Mouse (Mus musculus) urinary bladder, postnatal 0 days (tissue): Measurements from ENCODE around the gene Gm11238. TPM values are rescaled to one million over a fixed set of nuclear protein-coding genes. Genes with fewer than 3 reads are reported as not detected.

Source experiments
- polyA plus RNA-seq: library from polyadenylated mRNA; unstranded; fragments of >200 nt; fragmentation: Nextera tagmentation; extraction: Ambion mirVana; gene quantifications from 2 replicates; pipeline ENCODE4 v1.2.1, GENCODE M21; 2015

Gm11238 gene
- not detected in 2 replicates for polyA plus RNA-seq

DNA sequence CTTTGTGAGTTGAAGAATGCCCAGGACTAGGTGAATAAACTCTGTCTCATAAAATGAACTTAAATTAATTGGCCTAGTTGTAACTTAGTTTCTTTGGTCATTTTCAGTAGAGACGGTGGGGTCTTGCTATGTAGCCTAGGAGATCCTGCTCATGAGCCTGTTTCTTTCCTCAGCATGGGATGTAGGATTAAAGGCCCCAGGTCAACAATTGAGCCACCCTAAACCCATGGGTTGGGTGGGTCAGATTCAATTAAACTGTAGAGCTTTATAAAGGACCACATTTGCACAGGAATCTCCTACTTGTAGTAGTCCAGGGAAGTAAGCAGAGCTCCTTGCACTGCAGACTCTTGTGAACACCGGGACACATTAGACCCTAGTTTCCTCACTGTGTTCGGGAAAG lies at the start of gene Gm11238:
Gm11238 (plus strand) TSS at position 301 of the 400 bp plus-strand sequence.

GRCm38 (mm10) chr4:73622684-73623083 lies 15.0 kb downstream of the Gm11238 start, which contains the start of gene Gm11237:
Gene Gm11237, plus strand, starts transcription at chr4:73622984.

DNA sequence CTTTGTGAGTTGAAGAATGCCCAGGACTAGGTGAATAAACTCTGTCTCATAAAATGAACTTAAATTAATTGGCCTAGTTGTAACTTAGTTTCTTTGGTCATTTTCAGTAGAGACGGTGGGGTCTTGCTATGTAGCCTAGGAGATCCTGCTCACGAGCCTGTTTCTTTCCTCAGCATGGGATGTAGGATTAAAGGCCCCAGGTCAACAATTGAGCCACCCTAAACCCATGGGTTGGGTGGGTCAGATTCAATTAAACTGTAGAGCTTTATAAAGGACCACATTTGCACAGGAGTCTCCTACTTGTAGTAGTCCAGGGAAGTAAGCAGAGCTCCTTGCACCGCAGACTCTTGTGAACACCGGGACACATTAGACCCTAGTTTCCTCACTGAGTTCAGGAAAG lies 30.1 kb downstream of the Gm11238 start, which contains the start of gene Gm11236:
Gm11236 (plus strand) TSS at position 301 of the 400 bp plus-strand sequence.

DNA sequence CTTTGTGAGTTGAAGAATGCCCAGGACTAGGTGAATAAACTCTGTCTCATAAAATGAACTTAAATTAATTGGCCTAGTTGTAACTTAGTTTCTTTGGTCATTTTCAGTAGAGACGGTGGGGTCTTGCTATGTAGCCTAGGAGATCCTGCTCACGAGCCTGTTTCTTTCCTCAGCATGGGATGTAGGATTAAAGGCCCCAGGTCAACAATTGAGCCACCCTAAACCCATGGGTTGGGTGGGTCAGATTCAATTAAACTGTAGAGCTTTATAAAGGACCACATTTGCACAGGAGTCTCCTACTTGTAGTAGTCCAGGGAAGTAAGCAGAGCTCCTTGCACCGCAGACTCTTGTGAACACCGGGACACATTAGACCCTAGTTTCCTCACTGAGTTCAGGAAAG lies 60.4 kb downstream of the Gm11238 start, which contains the start of gene Gm11239:
Gm11239 (plus strand) TSS at position 301 of the 400 bp plus-strand sequence.

GRCm38 (mm10) chr4:73683216-73683615 lies 75.5 kb downstream of the Gm11238 start, which contains the start of gene Gm428:
Gene Gm428, plus strand, starts transcription at chr4:73683516.

Other genes with a start within 250 kb of the Gm11238 start
- gene Gm11487, start 202.8 kb upstream of the Gm11238 start, polyA plus RNA-seq: not detected in 2 replicates
- gene Gm11237, start 15.1 kb downstream of the Gm11238 start, polyA plus RNA-seq: not detected in 2 replicates
- not detected in 2 replicates for gene Gm11236, start 30.2 kb downstream of the Gm11238 start, polyA plus RNA-seq
- not detected in 2 replicates for gene Gm11239, start 60.5 kb downstream of the Gm11238 start, polyA plus RNA-seq
- gene Gm428, start 75.6 kb downstream of the Gm11238 start, polyA plus RNA-seq: not detected in 2 replicates
- gene Rasef, start 183.1 kb downstream of the Gm11238 start, polyA plus RNA-seq: 4.2 and 5.5 TPM in 2 replicates